Mouse (Mus musculus) heart, adult 2 months (tissue): ENCODE results near the gene Mansc1. TPM values are rescaled to one million over a fixed set of nuclear protein-coding genes. Genes with fewer than 3 reads are reported as not detected.

ENCODE experiments used
- DNase-seq, 2 experiments: peaks; one replicate each; pipeline ENCODE4 v3.0.0; 2021
- H3K27ac ChIP-seq: fragments of 200-600 bp; 2 replicates; pipeline ENCODE4 v1.8.1; 2022
- H3K27me3 ChIP-seq: fragments of 200-500 bp; 2 replicates; pipeline ENCODE4 v1.6.1; 2012; ENCODE audit warnings: mild to moderate bottlenecking, low read length, inconsistent platforms, mixed read lengths; ENCODE audit not compliant: control insufficient read depth, insufficient read depth
- H3K36me3 ChIP-seq: fragments of 200-500 bp; 2 replicates; pipeline ENCODE4 v1.6.1; 2012; ENCODE audit warnings: low read length, inconsistent platforms; ENCODE audit not compliant: control insufficient read depth, insufficient read depth
- H3K4me1 ChIP-seq: fragments of 200-500 bp; 2 replicates; pipeline ENCODE4 v1.6.1; 2011; ENCODE audit warnings: low read length; ENCODE audit not compliant: control insufficient read depth, insufficient read depth
- H3K4me3 ChIP-seq: fragments of 200-600 bp; 2 replicates; pipeline ENCODE4 v1.8.1; 2022
- H3K79me2 ChIP-seq: fragments of 200-500 bp; replicated peaks from 2 replicates; pipeline ENCODE4 v1.6.1; 2012; ENCODE audit warnings: mild to moderate bottlenecking, inconsistent platforms, low read length, moderate library complexity, mixed read lengths; ENCODE audit not compliant: control insufficient read depth, insufficient read depth
- H3K9ac ChIP-seq: fragments of 200-500 bp; 2 replicates; pipeline ENCODE4 v1.6.1; 2012; ENCODE audit warnings: low read depth, mild to moderate bottlenecking, control low read depth, inconsistent platforms, low read length, mixed read lengths
- CTCF ChIP-seq: fragments of 200-600 bp; IDR thresholded peaks from 2 replicates; pipeline ENCODE4 v1.8.1; 2022; ENCODE audit warnings: antibody characterized with exemption, mild to moderate bottlenecking, moderate library complexity
- EP300 ChIP-seq: fragments of 200-500 bp; IDR thresholded peaks from 2 replicates; pipeline ENCODE4 v1.6.1; 2011; ENCODE audit warnings: low read depth, low read length, control low read depth; ENCODE audit not compliant: insufficient read depth
- POLR2A ChIP-seq: fragments of 200-500 bp; IDR thresholded peaks from 2 replicates; pipeline ENCODE4 v1.6.1; 2011; ENCODE audit warnings: mild to moderate bottlenecking, low read depth, low read length, control low read depth; ENCODE audit not compliant: insufficient read depth
- WGBS: fragments of 180-500 bp; shearing (Covaris S2); methylation state at CpG from one replicate; pipeline ENCODE4 v1.1.7; 2018; 5-methylcytosine and 5-hydroxymethylcytosine counted together
- intact Hi-C: fragments of 180-260 bp; cut with DNase I; formaldehyde crosslinking; loops from one replicate; pipeline ENCODE4 v1.15.1; 2025
- polyA plus RNA-seq: library from polyadenylated mRNA; depleted of rRNA; stranded (reverse); fragments of >200 nt; gene quantifications from 2 replicates; pipeline ENCODE4 v1.2.3, GENCODE M21; 2012; rRNA removed
- total RNA-seq, 2 experiments: library from RNA; stranded (reverse); gene quantifications; 2 replicates each; pipeline ENCODE4 v1.2.3; 2021

Mansc1 gene
- total and polyA plus RNA-seq, 3 experiments, result 4.3 to 5.5 (median 4.5) TPM

- H3K27ac ChIP-seq, result no peak overlapping the region
- no peak for TF ChIP-seq POLR2A
- TF ChIP-seq EP300, result no peak
- TF ChIP-seq CTCF, result no peak
- H3K27me3 ChIP-seq, result no peaks in the 10 kb centered on the region
- peaks cover 2% of the 10 kb centered on the region; the same call in 1 of the 2 replicates for H3K36me3 ChIP-seq
- peaks cover 10% of the 10 kb centered on the region for H3K79me2 ChIP-seq
- 63% methylated on average over 2 of the region's 2 CpGs for WGBS
- peaks cover 6% of the 10 kb centered on the region for H3K4me1 ChIP-seq
- no peak overlapping the region for H3K9ac ChIP-seq
- intact Hi-C loops, result no loop called here
- H3K4me3 ChIP-seq, result no peak overlapping the region
- no peak for DNase-seq
These were observed 67.7 kb downstream of the Mansc1 start for GRCm38 (mm10) chr6:134564539-134564938.

- Histone ChIP-seq H3K36me3 (peaks cover 21% of the 10 kb centered on the region), H3K27me3 (no peaks in the 10 kb centered on the region), H3K79me2 (peaks cover 9% of the 10 kb centered on the region), H3K27ac (no peak overlapping the region), H3K9ac (no peak overlapping the region), H3K4me1 (peaks cover 12% of the 10 kb centered on the region), H3K4me3 (no peak overlapping the region)
- 78% methylated on average over 3 of the region's 3 CpGs for WGBS
- intact Hi-C loops, result no loop called here
- DNase-seq, result no peak
- no peak for TF ChIP-seq EP300
- no peak for TF ChIP-seq POLR2A
- no peak for TF ChIP-seq CTCF
These were observed 72.7 kb downstream of the Mansc1 start for GRCm38 (mm10) chr6:134559635-134560034.

Other genes with a start within 250 kb of the Mansc1 start
- not detected for gene Bcl2l14, start 236.2 kb downstream of the Mansc1 start, total RNA-seq
- 0.10 TPM in 1 of 2 replicates, not detected in the other for gene Bcl2l14, start 236.2 kb downstream of the Mansc1 start, polyA plus RNA-seq
- 10 to 100 TPM; 48.7 to 50.0 TPM for gene Lrp6, start 65.5 kb downstream of the Mansc1 start, total RNA-seq
- 16.5 and 30.6 TPM in 2 replicates for gene Lrp6, start 65.5 kb downstream of the Mansc1 start, polyA plus RNA-seq
- 10 to 100 TPM in 1 of 2 experiments, 1 to 10 TPM in 1; 9.9 to 11.5 TPM for gene Borcs5, start 7.0 kb upstream of the Mansc1 start, total RNA-seq
- gene Borcs5, start 7.0 kb upstream of the Mansc1 start, polyA plus RNA-seq, result 10.5 and 13.0 TPM in 2 replicates
- gene Dusp16, start 160.1 kb upstream of the Mansc1 start, total RNA-seq, result 10 to 100 TPM; 20.9 to 23.8 TPM
- 8.2 and 18.7 TPM in 2 replicates for gene Dusp16, start 160.1 kb upstream of the Mansc1 start, polyA plus RNA-seq
- 10 to 100 TPM; 12.2 to 16.2 TPM for gene Crebl2, start 197.7 kb upstream of the Mansc1 start, total RNA-seq
- 9.2 and 15.3 TPM in 2 replicates for gene Crebl2, start 197.7 kb upstream of the Mansc1 start, polyA plus RNA-seq